Mouse (Mus musculus): ENCODE results near the gene Ccn6. TPM values are rescaled to one million over a fixed set of nuclear protein-coding genes. Genes with fewer than 3 reads are reported as not detected.

The Ccn6 gene
- polyA plus RNA-seq, 1 experiment from 2014 or later, result 0.51 TPM

DNA sequence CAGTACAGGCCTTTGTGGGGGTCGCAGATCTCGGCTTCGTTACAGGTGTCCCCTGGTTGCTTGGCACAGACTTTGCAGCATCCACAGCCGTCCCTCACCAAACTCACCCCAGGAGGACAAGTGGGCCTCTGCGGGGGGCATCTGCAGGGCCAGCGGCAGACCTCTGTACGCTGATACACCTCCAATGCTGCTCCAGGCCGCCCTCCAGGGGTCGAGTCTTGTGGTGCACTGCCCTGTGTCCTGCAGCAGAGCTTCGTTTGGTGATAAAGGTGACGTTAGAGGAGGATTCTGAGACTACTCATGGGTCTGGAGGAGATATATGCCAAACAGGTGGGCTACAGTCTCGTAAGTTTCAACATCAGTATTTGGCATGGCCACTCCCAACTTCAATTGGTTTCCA, 5.3 kb downstream of the Ccn6 start:
- Histone ChIP-seq H3K27ac (no peak overlapping the region), H3K27me3 (no peaks in the 10 kb centered on the region)
- WGBS, result 58% methylated on average over 12 of the region's 12 CpGs

DNA sequence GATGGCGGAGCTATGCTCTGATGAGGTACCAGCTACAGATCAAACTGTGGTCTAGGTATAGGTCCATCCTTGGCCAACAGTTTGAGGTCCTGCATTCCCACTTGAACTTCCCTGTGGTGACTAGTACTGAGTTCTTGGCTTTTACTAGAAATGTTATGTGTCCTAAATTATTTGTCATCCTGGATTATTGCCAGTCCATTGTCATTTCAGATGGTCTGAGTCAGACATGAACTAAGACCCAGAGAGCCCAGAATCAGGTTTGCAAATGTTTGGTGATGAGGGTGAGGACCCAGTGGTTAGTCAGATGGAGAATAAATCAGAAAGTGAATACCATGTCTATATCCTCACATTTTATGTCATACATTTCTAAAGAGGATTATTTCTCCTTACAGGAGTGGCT, 6.3 kb downstream of the Ccn6 start:
- H3K27ac ChIP-seq, result no peak overlapping the region
- no peaks in the 10 kb centered on the region for H3K9me3 ChIP-seq
- no peaks in the 10 kb centered on the region for H3K4me1 ChIP-seq
- H3K4me2 ChIP-seq, result no peak overlapping the region
- no peaks in the 10 kb centered on the region for H3K36me3 ChIP-seq
- no peak overlapping the region for H3K4me3 ChIP-seq
- no peaks in the 10 kb centered on the region for H3K27me3 ChIP-seq
- ATAC-seq (ENCODE audit: insufficient number of reproducible peaks, insufficient read depth, low FRiP score, low TSS enrichment, low read depth), result no peak
- 96% methylated on average over 1 of the region's 1 CpGs for WGBS
- H3K9ac ChIP-seq, result no peak overlapping the region

More for the DNA sequence above, 5.3 kb downstream of the Ccn6 start:
- H3K9me3 ChIP-seq, result no peaks in the 10 kb centered on the region
- H3K4me1 ChIP-seq, result 0 out of 2 replicates have a peak, but pooled peaks cover 4% of the 10 kb centered on the region
- ATAC-seq (ENCODE audit: insufficient number of reproducible peaks, insufficient read depth, low FRiP score, low TSS enrichment, low read depth), result no peak
- H3K36me3 ChIP-seq, result no peaks in the 10 kb centered on the region
- H3K4me2 ChIP-seq, result no peak overlapping the region
- H3K9ac ChIP-seq, result no peak overlapping the region
- H3K4me3 ChIP-seq, result no peak overlapping the region

DNA sequence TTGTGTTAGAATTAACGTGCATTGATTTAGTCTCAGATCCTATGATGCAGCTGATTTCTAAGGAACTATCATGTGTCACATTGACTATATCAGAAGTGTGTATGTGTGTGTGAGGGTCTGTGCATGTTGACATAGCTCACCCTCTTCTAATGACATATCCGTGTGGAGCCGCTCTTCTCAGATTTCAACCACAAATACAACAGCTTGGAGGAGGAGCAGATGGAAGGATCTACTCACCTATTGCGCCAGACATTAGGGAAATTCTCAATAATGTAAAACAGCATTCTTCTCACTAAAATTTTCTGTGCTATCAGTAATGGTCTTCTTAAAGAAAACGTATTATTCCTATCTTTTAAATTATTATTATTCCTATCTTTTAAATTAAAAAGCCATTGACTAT, 6.9 kb downstream of the Ccn6 start:
- Histone ChIP-seq H3K27ac (no peak overlapping the region), H3K4me1 (no peaks in the 10 kb centered on the region), H3K9me3 (no peaks in the 10 kb centered on the region), H3K4me2 (no peak overlapping the region), H3K27me3 (no peaks in the 10 kb centered on the region), H3K4me3 (no peak overlapping the region), H3K9ac (no peak overlapping the region), H3K36me3 (no peaks in the 10 kb centered on the region)
- ATAC-seq (ENCODE audit: insufficient number of reproducible peaks, insufficient read depth, low FRiP score, low TSS enrichment, low read depth), result no peak
- WGBS, result 63% methylated on average over 5 of the region's 5 CpGs

DNA sequence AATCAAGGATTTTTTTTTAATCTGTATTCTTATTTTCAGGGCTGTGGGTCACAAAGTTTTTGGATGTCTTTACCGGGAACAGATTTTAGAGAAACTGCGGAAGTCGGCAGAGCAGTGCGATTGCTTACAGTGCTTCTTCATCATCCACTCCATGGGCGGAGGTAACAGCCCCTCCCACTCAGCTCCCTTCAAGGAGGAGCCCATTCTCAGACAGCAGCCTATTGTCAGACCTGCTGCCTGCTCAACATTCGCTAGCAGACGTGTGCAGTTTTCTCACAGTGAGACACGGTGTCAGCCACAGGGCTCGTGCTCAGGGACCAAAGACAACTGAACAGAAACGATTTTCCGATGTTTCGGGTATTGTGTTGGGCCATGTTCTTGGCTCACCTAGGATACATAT, 21.4 kb downstream of the Ccn6 start:
- H3K9me3 ChIP-seq, result no peaks in the 10 kb centered on the region
- H3K27me3 ChIP-seq, result no peaks in the 10 kb centered on the region
- no peaks in the 10 kb centered on the region for H3K4me1 ChIP-seq
- no peak overlapping the region for H3K27ac ChIP-seq
- no peak overlapping the region for H3K4me3 ChIP-seq
- ATAC-seq (ENCODE audit: insufficient number of reproducible peaks, insufficient read depth, low FRiP score, low TSS enrichment, low read depth), result no peak
- WGBS, result 86% methylated on average over 12 of the region's 12 CpGs
- no peak overlapping the region for H3K9ac ChIP-seq
- H3K4me2 ChIP-seq, result no peak overlapping the region
- H3K36me3 ChIP-seq, result peaks cover 79% of the 10 kb centered on the region

DNA sequence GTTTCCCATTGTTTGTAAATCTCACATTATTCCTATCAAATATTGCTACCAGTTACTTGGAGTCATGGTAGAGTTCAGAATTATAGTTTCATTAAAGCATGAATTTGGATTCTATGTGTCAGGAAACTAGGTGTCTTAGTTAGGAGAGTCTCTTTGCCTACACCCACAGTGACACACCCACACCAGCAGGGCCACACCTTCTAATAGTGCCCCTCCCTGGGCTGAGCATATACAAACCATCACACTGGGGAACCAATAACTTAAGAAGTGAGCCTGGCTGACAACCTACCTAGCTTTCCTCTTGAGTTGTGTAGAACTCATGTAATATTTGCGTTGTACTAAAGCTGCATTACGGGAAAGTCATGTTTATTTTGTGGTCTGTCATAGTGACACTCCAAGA, 22.2 kb downstream of the Ccn6 start:
- H3K9ac ChIP-seq, result no peak overlapping the region
- no peaks in the 10 kb centered on the region for H3K9me3 ChIP-seq
- peaks cover 6% of the 10 kb centered on the region for H3K4me1 ChIP-seq
- no peak overlapping the region for H3K27ac ChIP-seq
- no peak overlapping the region for H3K4me3 ChIP-seq
- no peaks in the 10 kb centered on the region for H3K27me3 ChIP-seq
- 95% methylated on average over 2 of the region's 2 CpGs for WGBS
- H3K36me3 ChIP-seq, result peaks cover 73% of the 10 kb centered on the region
- ATAC-seq (ENCODE audit: insufficient number of reproducible peaks, insufficient read depth, low FRiP score, low TSS enrichment, low read depth), result no peak
- no peak overlapping the region for H3K4me2 ChIP-seq

DNA sequence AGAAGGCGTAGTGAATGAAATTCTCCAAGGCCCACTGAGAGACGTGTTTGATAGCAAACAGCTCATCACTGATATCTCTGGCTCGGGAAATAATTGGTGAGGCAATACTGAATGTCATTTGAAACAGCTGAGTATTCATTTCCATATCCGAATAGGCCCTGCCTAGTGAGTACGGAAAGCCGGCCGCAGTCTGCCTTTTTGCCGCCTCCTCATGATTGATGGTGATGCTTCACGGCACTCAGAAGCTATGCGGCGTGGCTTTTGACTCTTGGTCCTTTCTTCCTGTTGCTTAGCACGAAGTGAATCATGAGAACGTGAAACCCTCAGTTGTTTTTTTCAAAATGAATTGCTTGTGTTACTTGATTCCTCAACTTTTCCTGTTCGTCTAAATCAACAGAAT, 22.8 kb downstream of the Ccn6 start:
- Histone ChIP-seq H3K36me3 (peaks cover 68% of the 10 kb centered on the region), H3K27ac (no peak overlapping the region), H3K4me3 (no peak overlapping the region), H3K27me3 (no peaks in the 10 kb centered on the region), H3K4me2 (no peak overlapping the region), H3K9me3 (no peaks in the 10 kb centered on the region), H3K9ac (no peak overlapping the region), H3K4me1 (peaks cover 10% of the 10 kb centered on the region)
- ATAC-seq (ENCODE audit: insufficient number of reproducible peaks, insufficient read depth, low FRiP score, low TSS enrichment, low read depth), result no peak
- 87% methylated on average over 14 of the region's 14 CpGs for WGBS

DNA sequence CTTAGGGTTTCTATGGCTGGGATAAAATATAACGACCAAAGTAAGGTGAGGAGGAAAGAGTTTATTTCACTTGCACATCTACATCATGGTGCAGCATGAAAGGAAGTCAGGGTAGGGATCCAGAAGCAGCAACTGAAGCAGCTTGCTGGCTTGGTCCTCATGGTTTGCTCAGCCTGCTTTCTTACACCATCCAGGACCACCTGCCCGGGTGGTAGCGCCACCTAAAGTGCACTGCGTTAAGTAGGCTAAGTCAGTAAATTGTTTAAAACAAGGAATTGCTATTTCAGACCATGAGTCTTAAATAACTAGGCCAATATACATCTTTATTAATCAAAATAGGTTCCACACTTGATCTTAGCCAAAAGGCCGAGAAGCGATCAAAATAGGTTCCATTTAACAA, 24.8 kb downstream of the Ccn6 start:
- H3K9me3 ChIP-seq, result no peaks in the 10 kb centered on the region
- WGBS, result 84% methylated on average over 6 of the region's 6 CpGs
- H3K9ac ChIP-seq, result no peak overlapping the region
- no peak overlapping the region for H3K4me3 ChIP-seq
- H3K27me3 ChIP-seq, result no peaks in the 10 kb centered on the region
- ATAC-seq (ENCODE audit: insufficient number of reproducible peaks, insufficient read depth, low FRiP score, low TSS enrichment, low read depth), result no peak
- no peak overlapping the region for H3K27ac ChIP-seq
- peaks cover 53% of the 10 kb centered on the region for H3K36me3 ChIP-seq
- no peak overlapping the region for H3K4me2 ChIP-seq
- H3K4me1 ChIP-seq, result peaks cover 19% of the 10 kb centered on the region

DNA sequence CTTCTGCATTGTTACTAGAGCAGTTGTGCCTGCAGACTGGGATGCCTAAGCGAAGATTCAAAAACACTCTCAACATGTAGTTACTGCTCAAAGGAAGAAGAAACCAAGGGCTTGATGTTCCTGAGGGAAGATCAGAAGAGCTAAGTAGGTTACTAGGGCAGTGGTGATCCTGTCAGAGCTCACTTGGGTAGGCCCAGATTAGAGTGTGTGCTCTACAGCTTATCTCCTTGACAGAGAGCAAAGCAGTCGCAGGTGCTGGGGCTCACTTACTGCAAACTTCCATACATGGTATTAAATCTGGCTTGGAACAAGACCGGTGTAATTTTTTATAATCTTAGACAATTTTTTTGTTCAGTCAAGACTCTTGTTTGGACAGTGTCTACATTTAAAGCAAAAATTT, 25.8 kb downstream of the Ccn6 start:
- H3K4me1 ChIP-seq, result peaks cover 19% of the 10 kb centered on the region
- H3K4me3 ChIP-seq, result no peak overlapping the region
- no peak for ATAC-seq (ENCODE audit: insufficient number of reproducible peaks, insufficient read depth, low FRiP score, low TSS enrichment, low read depth)
- H3K9me3 ChIP-seq, result no peaks in the 10 kb centered on the region
- 99% methylated on average over 3 of the region's 3 CpGs for WGBS
- H3K36me3 ChIP-seq, result peaks cover 45% of the 10 kb centered on the region
- no peak overlapping the region for H3K9ac ChIP-seq
- no peak overlapping the region for H3K4me2 ChIP-seq
- H3K27me3 ChIP-seq, result no peaks in the 10 kb centered on the region
- H3K27ac ChIP-seq, result no peak overlapping the region

DNA sequence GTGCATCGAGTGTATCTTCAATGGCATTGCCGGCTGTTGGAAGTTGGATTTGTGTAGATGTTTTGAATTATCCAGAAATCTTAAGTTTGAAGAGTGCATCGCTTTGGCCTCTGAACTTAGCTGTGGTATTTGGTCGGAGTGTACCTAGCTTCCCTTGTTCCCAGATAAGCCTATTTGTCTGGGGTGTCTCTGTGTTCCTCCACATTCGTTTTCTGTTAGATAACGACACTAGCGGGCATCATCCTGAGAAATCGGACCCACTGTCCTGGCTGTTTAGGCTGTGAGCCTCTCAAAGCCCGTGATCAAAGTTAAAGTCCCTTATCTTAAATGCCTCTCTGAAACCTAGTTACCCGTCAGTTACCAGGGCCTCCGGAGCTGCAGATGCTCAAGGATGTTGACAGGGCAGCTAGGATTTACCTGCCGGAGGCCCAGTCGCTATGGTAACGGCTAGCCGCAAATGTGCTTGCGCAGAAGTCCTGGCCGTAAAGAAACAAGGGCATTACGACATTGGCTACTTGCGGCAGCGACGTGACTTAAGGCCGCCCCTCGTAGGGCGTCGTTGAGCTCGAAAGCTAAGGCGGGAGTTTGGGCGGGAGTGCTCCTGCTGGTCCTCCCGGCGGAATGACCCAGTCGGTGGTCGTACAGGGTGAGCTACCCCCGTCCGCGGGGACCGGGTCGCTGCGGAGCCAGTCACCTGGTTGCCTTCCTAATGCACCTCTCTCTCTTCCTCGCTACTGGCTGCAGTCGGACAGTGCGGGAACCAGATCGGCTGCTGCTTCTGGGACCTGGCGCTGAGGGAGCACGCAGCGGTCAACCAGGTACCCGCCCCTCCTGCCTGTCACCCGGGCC, 29.9 kb downstream of the Ccn6 start, which contains the start of the genes Fam229b and Tube1:
Gene Fam229b, minus strand, starts transcription at position 453 of the 849 bp plus-strand sequence.
Gene Tube1, plus strand, starts transcription at position 515 of the 849 bp plus-strand sequence.
- H3K9me3 ChIP-seq, result no peaks in the 10 kb centered on the region
- peak; percentile 78 for ATAC-seq (ENCODE audit: insufficient number of reproducible peaks, insufficient read depth, low FRiP score, low TSS enrichment, low read depth)
- H3K36me3 ChIP-seq, result peaks cover 16% of the 10 kb centered on the region
- H3K4me1 ChIP-seq, result peaks cover 19% of the 10 kb centered on the region
- WGBS, result 4% methylated on average over 47 of the region's 47 CpGs
- H3K4me3 ChIP-seq, result peak within 1 kb of the TSS; percentile 78
- H3K4me2 ChIP-seq, result peak within 1 kb of the TSS; percentile 82
- H3K27ac ChIP-seq, result peak within 1 kb of the TSS; percentile 23; the same call in 1 of the 2 replicates
- peak within 1 kb of the TSS; percentile 84 for H3K9ac ChIP-seq
- H3K27me3 ChIP-seq, result no peaks in the 10 kb centered on the region

DNA sequence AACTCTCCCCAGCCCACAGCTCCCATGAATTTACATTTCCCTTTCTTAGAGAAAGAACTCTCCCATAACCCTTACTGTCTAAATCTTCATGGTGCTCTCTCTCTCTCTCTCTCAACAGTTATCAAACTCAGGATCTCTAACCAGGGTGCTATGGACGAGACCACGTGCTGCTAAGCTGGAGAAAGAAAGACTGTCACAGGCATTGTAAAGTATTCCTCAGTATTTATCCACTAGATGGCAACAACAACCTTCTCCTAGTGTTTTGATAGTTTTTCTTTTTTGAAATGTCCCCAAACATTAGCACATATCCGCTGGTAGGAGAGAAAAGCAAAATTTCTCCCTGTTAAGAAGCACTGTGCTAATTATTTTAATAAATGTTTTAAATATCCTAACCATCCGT, 42.2 kb downstream of the Ccn6 start:
- no peak overlapping the region for H3K4me2 ChIP-seq
- H3K9ac ChIP-seq, result no peak overlapping the region
- no peak overlapping the region for H3K27ac ChIP-seq
- no peaks in the 10 kb centered on the region for H3K9me3 ChIP-seq
- no peak overlapping the region for H3K4me3 ChIP-seq
- 31% methylated on average over 4 of the region's 4 CpGs for WGBS
- no peaks in the 10 kb centered on the region for H3K27me3 ChIP-seq
- ATAC-seq (ENCODE audit: insufficient number of reproducible peaks, insufficient read depth, low FRiP score, low TSS enrichment, low read depth), result no peak
- no peaks in the 10 kb centered on the region for H3K36me3 ChIP-seq
- H3K4me1 ChIP-seq, result no peaks in the 10 kb centered on the region

DNA sequence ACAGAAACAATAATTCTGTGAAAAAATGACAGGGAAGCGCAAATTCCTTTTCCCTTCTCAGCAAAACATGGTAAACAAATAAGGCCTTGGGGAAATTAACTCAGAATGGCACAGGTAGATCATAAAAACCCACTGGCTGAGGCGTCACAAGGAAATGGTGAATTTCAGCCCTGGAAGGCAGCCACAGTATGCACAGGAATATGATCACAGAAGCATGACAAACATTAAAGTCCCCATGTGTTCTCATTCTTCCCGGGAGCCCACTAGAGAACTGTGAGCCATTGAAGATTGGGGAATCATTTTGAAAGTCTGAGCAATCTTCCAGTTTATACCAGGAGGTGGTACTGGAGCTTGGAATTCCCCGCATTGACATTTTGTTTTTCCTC, 54.1 kb downstream of the Ccn6 start:
- no peak for ATAC-seq (ENCODE audit: insufficient number of reproducible peaks, insufficient read depth, low FRiP score, low TSS enrichment, low read depth)
- H3K4me2 ChIP-seq, result no peak overlapping the region
- no peak overlapping the region for H3K9ac ChIP-seq
- H3K4me1 ChIP-seq, result no peaks in the 10 kb centered on the region
- H3K27me3 ChIP-seq, result no peaks in the 10 kb centered on the region
- no peak overlapping the region for H3K4me3 ChIP-seq
- 64% methylated on average over 4 of the region's 4 CpGs for WGBS
- peaks cover 58% of the 10 kb centered on the region for H3K36me3 ChIP-seq
- H3K27ac ChIP-seq, result no peak overlapping the region
- no peaks in the 10 kb centered on the region for H3K9me3 ChIP-seq

DNA sequence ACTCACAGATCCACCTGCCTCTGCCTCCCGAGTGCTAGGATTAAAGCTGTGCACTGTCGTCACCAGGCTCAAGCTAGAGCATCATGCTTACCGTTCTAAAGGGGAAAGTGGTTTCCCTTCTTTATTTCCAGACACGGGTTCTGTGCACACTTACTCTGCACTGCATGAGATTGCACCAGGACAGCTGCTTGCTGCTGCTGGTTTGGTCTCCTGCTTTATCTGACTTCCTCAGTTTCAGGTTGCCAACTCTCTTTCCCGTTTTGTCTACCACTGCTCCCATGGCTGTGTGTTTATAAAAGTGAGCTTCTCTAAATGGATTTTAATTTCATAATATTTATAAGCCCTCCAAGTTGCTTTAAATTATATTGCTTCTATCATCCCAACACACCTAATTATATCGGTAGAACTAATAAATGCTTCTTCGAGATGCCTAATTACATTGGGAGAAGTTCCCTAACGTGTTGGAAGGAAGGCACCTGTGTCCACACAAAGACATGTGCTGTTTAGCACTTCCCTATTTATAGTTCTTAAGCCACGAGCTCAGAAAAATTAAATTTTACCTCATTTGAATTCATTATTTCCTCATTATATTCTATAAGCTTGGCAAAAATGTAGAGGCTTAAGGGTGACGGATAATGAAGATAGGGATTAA, 54.6 kb downstream of the Ccn6 start:
- Histone ChIP-seq H3K9ac (no peak overlapping the region), H3K4me2 (no peak overlapping the region), H3K36me3 (peaks cover 58% of the 10 kb centered on the region), H3K27me3 (no peaks in the 10 kb centered on the region), H3K4me1 (no peaks in the 10 kb centered on the region), H3K9me3 (no peaks in the 10 kb centered on the region), H3K4me3 (no peak overlapping the region), H3K27ac (no peak overlapping the region)
- 80% methylated on average over 10 of the region's 10 CpGs for WGBS
- ATAC-seq (ENCODE audit: insufficient number of reproducible peaks, insufficient read depth, low FRiP score, low TSS enrichment, low read depth), result no peak

Measured in embryonic facial prominence, embryonic 13.5 days (tissue).